Mouse (Mus musculus) embryonic facial prominence, embryonic 14.5 days (tissue): ENCODE results near the gene Eid3. TPM values are rescaled to one million over a fixed set of nuclear protein-coding genes. Genes with fewer than 3 reads are reported as not detected.

ENCODE experiments used
- ATAC-seq: fragments of 200-750 bp; cut with Nextera tagmentation; 2 replicates; pipeline ENCODE4 v1.8.0; 2017; ENCODE audit warnings: low read depth, moderate number of reproducible peaks, moderate TSS enrichment
- DNase-seq: peaks from one replicate; pipeline ENCODE4 v3.0.0-alpha.2; 2015; ENCODE audit warnings: low spot score
- H3K27ac ChIP-seq: fragments of 300-500 bp; sonication (generic); replicated peaks from 2 replicates; pipeline ENCODE4 v1.5.1; 2014; ENCODE audit warnings: low read depth, mild to moderate bottlenecking, low read length, moderate library complexity
- H3K27me3 ChIP-seq: fragments of 300-500 bp; sonication (generic); replicated peaks from 2 replicates; pipeline ENCODE4 v1.6.1; 2014; ENCODE audit warnings: low read length; ENCODE audit not compliant: control insufficient read depth, insufficient read depth
- H3K36me3 ChIP-seq: fragments of 300-500 bp; sonication (generic); 2 replicates; pipeline ENCODE4 v1.6.1; 2014; ENCODE audit warnings: low read length, mixed read lengths; ENCODE audit not compliant: control insufficient read depth, insufficient read depth
- H3K4me1 ChIP-seq: fragments of 300-500 bp; sonication (generic); 2 replicates; pipeline ENCODE4 v1.6.1; 2014; ENCODE audit warnings: antibody characterized with exemption, low read length; ENCODE audit not compliant: control insufficient read depth, insufficient read depth
- H3K4me2 ChIP-seq: fragments of 300-500 bp; sonication (generic); 2 replicates; pipeline ENCODE4 v1.6.1; 2014; ENCODE audit warnings: low read depth, mild to moderate bottlenecking, low read length, moderate library complexity, mixed read lengths
- H3K4me3 ChIP-seq: fragments of 300-500 bp; sonication (generic); 2 replicates; pipeline ENCODE4 v1.5.1; 2014; ENCODE audit warnings: low read depth, mild to moderate bottlenecking, low read length
- H3K9ac ChIP-seq: fragments of 300-500 bp; sonication (generic); 2 replicates; pipeline ENCODE4 v1.6.1; 2014; ENCODE audit warnings: low read depth, mild to moderate bottlenecking, low read length, moderate library complexity, mixed read lengths
- H3K9me3 ChIP-seq: fragments of 300-500 bp; sonication (generic); 2 replicates; pipeline ENCODE4 v1.6.1; 2016; ENCODE audit warnings: low read length; ENCODE audit not compliant: control insufficient read depth
- WGBS: fragments of 180-500 bp; shearing (Covaris S2); extraction: QIAGEN DNeasy Blood & Tissue Kit; methylation state at CpG from one replicate; pipeline ENCODE4 v1.1.7; 2014; 5-methylcytosine and 5-hydroxymethylcytosine counted together
- polyA plus RNA-seq: library from polyadenylated mRNA; unstranded; fragments of >200 nt; fragmentation: Nextera tagmentation; extraction: Ambion mirVana; gene quantifications from 2 replicates; pipeline ENCODE4 v1.2.1, GENCODE M21; 2014

Eid3 gene
- polyA plus RNA-seq, 1 experiment from 2014 or later, result 0.81 TPM

DNA sequence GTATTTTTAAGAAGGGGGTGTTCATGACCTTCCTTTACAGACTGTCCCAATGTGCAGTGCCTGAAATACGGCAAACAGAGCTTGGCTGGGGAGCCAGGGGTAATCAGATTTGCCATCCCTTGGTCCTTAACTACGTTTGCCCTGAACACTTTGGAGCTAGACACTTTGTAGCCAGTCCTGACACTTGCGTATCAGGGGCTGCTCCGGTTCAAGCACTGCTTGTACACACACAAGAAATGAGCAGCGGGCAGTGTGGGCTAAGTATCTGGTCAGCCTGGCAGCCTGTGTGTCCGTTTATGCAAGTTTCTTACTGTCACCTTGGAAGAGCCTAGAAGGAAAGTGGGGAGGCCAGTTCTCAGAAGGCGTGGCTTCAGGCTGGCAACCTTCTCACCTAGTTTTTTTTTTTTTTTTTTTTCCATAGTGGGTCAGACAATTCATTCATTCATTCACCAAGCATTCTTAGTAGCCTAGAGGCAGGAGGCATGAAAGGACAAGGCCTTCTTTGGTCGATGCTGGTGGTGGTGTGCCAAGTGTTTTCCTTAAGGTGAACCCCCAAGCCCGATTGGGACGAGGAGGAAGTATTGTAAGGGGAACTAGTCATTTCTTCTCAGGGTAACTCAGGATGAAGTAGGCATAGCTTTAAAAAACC lies 8.3 kb upstream of the Eid3 start:
- no peaks in the 10 kb centered on the region for H3K9me3 ChIP-seq
- H3K36me3 ChIP-seq, result no peaks in the 10 kb centered on the region
- H3K9ac ChIP-seq, result peak overlapping the region; percentile 70
- H3K27ac ChIP-seq, result peak overlapping the region; percentile 90; the same call in 1 of the 2 replicates
- H3K4me1 ChIP-seq, result peaks cover 21% of the 10 kb centered on the region
- no peak for ATAC-seq
- peak overlapping the region; percentile 60 for H3K4me2 ChIP-seq
- DNase-seq, result no peak
- no peaks in the 10 kb centered on the region for H3K27me3 ChIP-seq
- peak overlapping the region; percentile 64 for H3K4me3 ChIP-seq
- WGBS, result 40% methylated on average over 10 of the region's 10 CpGs

DNA sequence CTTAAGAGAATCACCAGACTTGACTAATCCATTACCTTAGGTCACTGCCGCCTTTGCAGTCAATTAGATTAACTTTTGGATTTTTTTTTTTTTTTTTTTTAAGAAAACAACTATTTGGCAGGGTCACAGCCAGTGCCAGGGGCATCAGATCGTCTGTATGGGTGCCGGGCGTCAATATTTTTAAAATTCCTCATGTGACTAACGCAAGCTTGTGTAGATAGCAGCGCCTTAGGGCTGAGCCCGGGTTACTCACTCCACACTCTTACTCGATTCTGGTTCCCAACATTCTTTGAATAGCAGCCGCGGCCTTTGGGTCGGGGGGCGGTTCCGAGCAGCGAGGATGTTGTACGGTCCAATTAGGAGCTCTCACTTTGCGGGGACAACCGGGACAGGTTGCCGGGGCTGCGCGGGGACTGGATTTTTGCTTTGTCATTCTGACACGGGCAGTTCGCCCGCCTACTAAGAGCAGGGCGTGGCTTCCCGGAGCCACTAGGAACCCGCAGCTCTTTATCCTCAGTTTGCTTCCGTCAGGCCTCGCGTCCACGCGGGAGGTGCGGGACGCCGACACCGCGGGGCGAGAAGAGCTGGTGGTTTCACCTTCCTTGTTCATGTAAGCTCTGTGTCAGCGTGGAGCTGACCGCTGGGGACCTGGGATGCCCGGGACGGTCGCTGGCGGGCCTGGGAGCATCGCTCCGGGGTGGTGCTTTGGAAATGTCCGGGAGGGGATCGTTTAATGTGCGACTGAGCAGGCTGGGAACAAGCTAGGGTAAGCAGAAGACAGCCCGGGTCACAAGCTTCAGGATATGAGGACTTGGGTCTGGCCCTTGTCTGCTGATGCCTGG lies 7.5 kb upstream of the Eid3 start:
- Histone ChIP-seq H3K36me3 (peaks cover 7% of the 10 kb centered on the region; the same call in 1 of the 2 replicates), H3K4me3 (peak overlapping the region; percentile 64), H3K9me3 (no peaks in the 10 kb centered on the region), H3K4me1 (peaks cover 22% of the 10 kb centered on the region), H3K27me3 (no peaks in the 10 kb centered on the region), H3K9ac (peak overlapping the region; percentile 70), H3K27ac (peak overlapping the region; percentile 90), H3K4me2 (peak overlapping the region; percentile 60)
- peak; percentile 85 for ATAC-seq
- peak; percentile 96 for DNase-seq
- WGBS, result under 1% methylated on average over 49 of the region's 49 CpGs

DNA sequence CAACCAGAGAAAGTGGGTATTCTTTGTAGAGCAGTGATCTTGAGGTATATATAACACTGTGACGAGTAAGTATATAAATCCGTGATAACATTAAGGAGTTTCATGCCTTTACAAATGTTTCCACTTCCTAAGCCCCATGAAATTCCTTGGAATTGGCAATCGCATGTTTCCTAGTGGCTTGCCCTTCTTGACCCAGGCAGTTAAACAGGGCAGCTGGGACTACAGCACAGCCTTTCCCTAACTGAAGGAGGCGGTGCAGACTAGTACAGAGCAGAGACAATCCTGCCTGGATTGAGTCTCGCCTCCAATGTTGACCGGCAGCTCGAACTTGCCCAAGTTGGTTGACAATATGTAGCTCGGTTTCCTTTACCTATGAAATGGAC lies 6.9 kb upstream of the Eid3 start:
- ATAC-seq, result peak; percentile 53
- peak overlapping the region; percentile 90 for H3K27ac ChIP-seq
- 0% methylated on average over 8 of the region's 8 CpGs for WGBS
- peak overlapping the region; percentile 70 for H3K9ac ChIP-seq
- peak overlapping the region; percentile 64 for H3K4me3 ChIP-seq
- no peaks in the 10 kb centered on the region for H3K9me3 ChIP-seq
- H3K4me2 ChIP-seq, result peak overlapping the region; percentile 60
- peak; percentile 72 for DNase-seq
- peaks cover 22% of the 10 kb centered on the region for H3K4me1 ChIP-seq
- H3K27me3 ChIP-seq, result no peaks in the 10 kb centered on the region
- H3K36me3 ChIP-seq, result peaks cover 13% of the 10 kb centered on the region

DNA sequence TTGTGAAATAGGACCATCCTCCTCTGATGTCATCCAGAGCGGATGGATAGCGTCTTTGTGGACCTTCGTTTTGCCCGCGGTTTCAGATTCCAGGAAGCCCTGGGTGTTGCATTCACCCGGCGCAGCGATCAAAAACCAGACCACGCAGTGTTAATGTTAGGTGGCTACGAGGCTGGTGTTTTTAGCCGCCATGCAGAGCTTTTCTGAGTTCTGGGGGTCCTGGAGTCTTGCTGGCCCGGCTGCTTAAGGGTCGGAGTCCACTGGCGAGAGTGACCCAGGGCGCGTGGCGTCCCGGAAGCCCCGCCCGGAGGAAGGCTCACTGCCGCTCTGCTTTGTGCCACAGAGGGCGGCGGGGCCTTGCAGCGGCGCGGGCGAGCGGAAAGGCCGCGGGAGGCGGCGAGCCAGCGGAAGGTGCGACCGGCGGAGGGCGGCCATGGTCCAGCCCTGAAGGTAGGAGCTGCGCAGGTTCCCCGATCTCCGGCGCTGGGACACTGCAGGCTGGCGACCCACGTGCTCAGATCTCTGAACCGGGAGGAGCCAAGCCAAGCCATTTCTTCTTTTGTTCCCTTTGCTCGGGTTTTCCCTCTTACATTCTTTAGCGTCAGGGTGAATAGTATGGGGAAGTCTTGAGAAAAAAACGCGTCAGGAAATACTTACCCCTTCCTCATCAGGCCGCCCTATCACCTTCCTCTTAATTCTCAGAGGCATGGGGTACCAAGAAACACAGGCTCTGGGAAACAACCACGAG lies 6.1 kb upstream of the Eid3 start:
- ATAC-seq (peak; percentile 38; the same call in 1 of the 2 replicates), DNase-seq (peak; percentile 83)
- peak overlapping the region; percentile 64 for H3K4me3 ChIP-seq
- H3K9me3 ChIP-seq, result no peaks in the 10 kb centered on the region
- peak overlapping the region; percentile 84 for H3K9ac ChIP-seq
- no peaks in the 10 kb centered on the region for H3K27me3 ChIP-seq
- H3K4me2 ChIP-seq, result peak overlapping the region; percentile 60
- peaks cover 22% of the 10 kb centered on the region for H3K4me1 ChIP-seq
- peaks cover 18% of the 10 kb centered on the region for H3K36me3 ChIP-seq
- H3K27ac ChIP-seq, result peak overlapping the region; percentile 90
- 1% methylated on average over 40 of the region's 50 CpGs for WGBS

DNA sequence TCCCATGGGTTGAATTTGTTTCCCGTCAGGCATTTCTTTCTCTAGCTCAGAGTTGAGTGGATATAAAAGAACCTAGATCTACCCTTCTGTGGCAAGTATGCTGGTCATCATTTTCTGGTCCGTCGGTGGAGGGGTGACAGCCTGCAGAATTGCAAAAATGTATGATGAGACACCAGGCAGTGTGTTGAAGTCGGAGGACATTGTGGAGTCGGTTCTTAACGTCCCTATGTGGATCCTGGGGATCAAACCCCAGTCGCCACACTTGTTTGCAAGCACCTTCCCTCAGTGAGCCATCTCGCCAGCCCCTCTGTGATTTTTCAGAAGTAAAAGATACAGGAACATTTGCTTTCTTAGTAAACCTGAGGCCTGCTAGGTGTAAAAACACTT lies 5.5 kb upstream of the Eid3 start:
- DNase-seq (no peak), ATAC-seq (no peak)
- H3K27me3 ChIP-seq, result no peaks in the 10 kb centered on the region
- peak overlapping the region; percentile 84 for H3K9ac ChIP-seq
- WGBS, result 7% methylated on average over 8 of the region's 8 CpGs
- H3K36me3 ChIP-seq, result peaks cover 18% of the 10 kb centered on the region
- peaks cover 22% of the 10 kb centered on the region for H3K4me1 ChIP-seq
- H3K4me3 ChIP-seq, result peak overlapping the region; percentile 64
- peak overlapping the region; percentile 90 for H3K27ac ChIP-seq
- no peaks in the 10 kb centered on the region for H3K9me3 ChIP-seq
- H3K4me2 ChIP-seq, result peak overlapping the region; percentile 60

DNA sequence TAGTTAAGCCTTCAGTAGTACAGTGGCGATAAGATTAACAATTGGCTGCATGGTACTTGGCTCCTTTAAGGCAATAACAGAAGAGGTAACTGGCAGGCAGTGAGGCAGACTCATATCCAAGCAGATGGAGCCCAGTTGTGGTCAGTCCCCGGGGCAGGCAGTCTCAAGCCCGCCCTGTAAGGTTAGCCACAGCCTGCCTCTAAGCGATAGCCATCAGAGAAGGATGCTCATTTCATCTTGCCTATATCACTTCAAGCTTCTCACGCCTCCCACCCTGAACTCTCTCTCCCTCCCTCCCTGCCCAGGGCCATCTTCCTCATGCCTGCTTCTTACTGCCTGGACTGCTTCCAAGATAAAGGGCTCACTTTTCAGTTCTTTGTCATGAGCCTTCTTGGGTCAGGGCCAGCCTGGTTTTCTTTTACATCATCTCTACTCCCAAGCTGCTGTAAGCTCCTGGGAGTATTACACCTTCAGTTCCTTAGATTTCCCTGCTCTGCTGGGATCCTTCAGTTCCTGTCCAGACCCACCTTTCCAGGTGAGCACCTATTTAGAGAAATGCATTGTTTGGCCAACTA lies 3.2 kb upstream of the Eid3 start:
- no peak overlapping the region for H3K4me2 ChIP-seq

DNA sequence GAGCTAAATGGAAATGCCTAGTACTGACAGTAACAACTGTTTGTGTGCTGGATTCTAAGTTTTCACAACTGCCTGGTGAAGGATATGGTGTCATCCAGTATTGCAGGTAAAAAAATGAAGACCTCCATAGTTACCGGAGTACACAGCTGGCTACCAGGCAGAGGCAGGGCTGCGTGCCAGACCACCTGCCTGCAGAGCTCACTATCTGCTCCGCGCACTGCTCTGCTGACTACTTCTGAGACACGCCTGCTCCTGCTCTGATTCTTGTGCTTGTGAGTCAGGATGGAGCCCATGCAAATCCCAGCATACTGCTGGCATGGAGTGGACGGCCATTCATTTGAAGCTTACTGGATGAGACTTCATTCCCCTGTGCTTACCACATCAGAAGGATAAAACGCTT lies 2.6 kb upstream of the Eid3 start:
- ATAC-seq, result peak; percentile 32
- DNase-seq, result peak; percentile 68
- Histone ChIP-seq H3K4me1 (peaks cover 16% of the 10 kb centered on the region), H3K36me3 (peaks cover 30% of the 10 kb centered on the region), H3K4me3 (no peak overlapping the region), H3K27me3 (no peaks in the 10 kb centered on the region), H3K4me2 (no peak overlapping the region), H3K9ac (no peak overlapping the region), H3K9me3 (no peaks in the 10 kb centered on the region), H3K27ac (no peak overlapping the region)
- WGBS, result 72% methylated on average over 7 of the region's 7 CpGs

More for the DNA sequence above, 3.2 kb upstream of the Eid3 start:
- peak; percentile 88 for DNase-seq
- Histone ChIP-seq H3K9ac (no peak overlapping the region), H3K36me3 (peaks cover 30% of the 10 kb centered on the region), H3K27ac (no peak overlapping the region), H3K9me3 (no peaks in the 10 kb centered on the region), H3K4me1 (peaks cover 18% of the 10 kb centered on the region), H3K4me3 (no peak overlapping the region), H3K27me3 (no peaks in the 10 kb centered on the region)
- WGBS, result 62% methylated on average over 5 of the region's 5 CpGs
- peak; percentile 20; the same call in 1 of the 2 replicates for ATAC-seq

DNA sequence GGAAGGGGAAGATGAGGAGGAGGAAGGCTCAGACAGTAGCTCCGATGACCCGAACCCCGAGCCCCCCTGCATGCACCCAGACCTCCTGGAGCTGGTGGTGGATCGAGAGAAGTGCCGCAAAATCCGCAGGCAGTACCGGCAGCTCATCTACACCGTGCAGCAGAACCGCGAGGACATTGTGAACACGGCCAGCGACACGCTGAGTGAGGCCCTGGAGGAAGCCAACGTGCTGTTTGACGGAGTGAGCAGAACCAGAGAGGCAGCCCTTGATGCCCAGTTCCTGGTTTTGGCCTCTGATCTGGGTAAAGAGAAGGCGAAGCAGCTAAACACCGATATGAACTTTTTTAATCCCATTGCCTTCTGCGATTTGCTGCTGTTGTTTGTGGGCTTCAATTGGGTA lies 406 bp downstream of the Eid3 start:
- peaks cover 7% of the 10 kb centered on the region; the same call in 1 of the 2 replicates for H3K4me1 ChIP-seq
- no peak overlapping the region for H3K27ac ChIP-seq
- peaks cover 43% of the 10 kb centered on the region for H3K36me3 ChIP-seq
- WGBS, result 90% methylated on average over 18 of the region's 18 CpGs
- no peaks in the 10 kb centered on the region for H3K27me3 ChIP-seq
- H3K4me2 ChIP-seq, result no peak overlapping the region
- H3K9ac ChIP-seq, result no peak overlapping the region
- H3K4me3 ChIP-seq, result no peak overlapping the region
- no peaks in the 10 kb centered on the region for H3K9me3 ChIP-seq
- no peak for ATAC-seq
- no peak for DNase-seq
